Mouse (Mus musculus) thymus, postnatal 4 days (tissue): ENCODE results near the gene Fbxl17.

Experiments used
- DNase-seq: peaks from one replicate; pipeline ENCODE4 v3.0.0; 2021

The Fbxl17 gene

GRCm38 (mm10) chr17:63459712-63460495 is 39.9 kb downstream of the Fbxl17 start:
- DNase-seq: no peak

GRCm38 (mm10) chr17:63458052-63458451 is 41.8 kb downstream of the Fbxl17 start:
- no peak for DNase-seq

GRCm38 (mm10) chr17:63451311-63452006 is 48.4 kb downstream of the Fbxl17 start:
- no peak for DNase-seq

GRCm38 (mm10) chr17:63447691-63448090 is 52.1 kb downstream of the Fbxl17 start:
- DNase-seq: no peak

- DNase-seq: no peak
Observed at GRCm38 (mm10) chr17:63446971-63447679, 52.7 kb downstream of the Fbxl17 start.

- no peak for DNase-seq
Observed at GRCm38 (mm10) chr17:63445212-63445611, 54.6 kb downstream of the Fbxl17 start.

GRCm38 (mm10) chr17:63437424-63437823 is 62.4 kb downstream of the Fbxl17 start:
- DNase-seq: no peak

GRCm38 (mm10) chr17:63434081-63434480 is 65.7 kb downstream of the Fbxl17 start:
- no peak for DNase-seq

GRCm38 (mm10) chr17:63431650-63432049 is 68.2 kb downstream of the Fbxl17 start:
- DNase-seq: no peak

GRCm38 (mm10) chr17:63430395-63431075 is 69.3 kb downstream of the Fbxl17 start:
- DNase-seq: peak; percentile 21

GRCm38 (mm10) chr17:63423851-63424250 is 76.0 kb downstream of the Fbxl17 start:
- DNase-seq: no peak

- no peak for DNase-seq
Observed at GRCm38 (mm10) chr17:63422685-63423084, 77.1 kb downstream of the Fbxl17 start.

- DNase-seq: no peak
Observed at GRCm38 (mm10) chr17:63421864-63422263, 78.0 kb downstream of the Fbxl17 start.

- no peak for DNase-seq
Observed at GRCm38 (mm10) chr17:63419503-63419902, 80.3 kb downstream of the Fbxl17 start.

- DNase-seq: no peak
Observed at GRCm38 (mm10) chr17:63413973-63414580, 85.7 kb downstream of the Fbxl17 start.

- no peak for DNase-seq
Observed at GRCm38 (mm10) chr17:63411564-63411963, 88.3 kb downstream of the Fbxl17 start.

GRCm38 (mm10) chr17:63410101-63410500 is 89.7 kb downstream of the Fbxl17 start:
- no peak for DNase-seq

- no peak for DNase-seq
Observed at GRCm38 (mm10) chr17:63405955-63406354, 93.9 kb downstream of the Fbxl17 start.

- no peak for DNase-seq
Observed at GRCm38 (mm10) chr17:63405471-63405870, 94.3 kb downstream of the Fbxl17 start.

GRCm38 (mm10) chr17:63404968-63405367 is 94.8 kb downstream of the Fbxl17 start:
- no peak for DNase-seq

- no peak for DNase-seq
Observed at GRCm38 (mm10) chr17:63403801-63404415, 95.9 kb downstream of the Fbxl17 start.
